Mouse (Mus musculus) brain, embryonic 14.5 days (tissue): ENCODE measurements around the gene Acot4.

Experiments used
- CTCF ChIP-seq: fragments of 200-500 bp; IDR thresholded peaks from 2 replicates; pipeline ENCODE4 v1.5.1; 2012; ENCODE audit warnings: inconsistent platforms, mild to moderate bottlenecking, moderate library complexity, borderline replicate concordance; ENCODE audit not compliant: insufficient read depth, insufficient read length; ENCODE audit errors: extremely low read depth
- POLR2A ChIP-seq: fragments of 200-500 bp; IDR thresholded peaks from 2 replicates; pipeline ENCODE4 v1.6.1; 2012; ENCODE audit warnings: mild to moderate bottlenecking, inconsistent platforms, borderline replicate concordance; ENCODE audit not compliant: poor library complexity, insufficient read depth, insufficient read length, severe bottlenecking; ENCODE audit errors: extremely low read depth

GRCm38 (mm10) chr12:84083842-84084241, 45.7 kb downstream of the Acot4 start:
- TF ChIP-seq CTCF (no peak), POLR2A (no peak)
